Mouse (Mus musculus): ENCODE data around the gene Eng.

Gene Eng

DNA sequence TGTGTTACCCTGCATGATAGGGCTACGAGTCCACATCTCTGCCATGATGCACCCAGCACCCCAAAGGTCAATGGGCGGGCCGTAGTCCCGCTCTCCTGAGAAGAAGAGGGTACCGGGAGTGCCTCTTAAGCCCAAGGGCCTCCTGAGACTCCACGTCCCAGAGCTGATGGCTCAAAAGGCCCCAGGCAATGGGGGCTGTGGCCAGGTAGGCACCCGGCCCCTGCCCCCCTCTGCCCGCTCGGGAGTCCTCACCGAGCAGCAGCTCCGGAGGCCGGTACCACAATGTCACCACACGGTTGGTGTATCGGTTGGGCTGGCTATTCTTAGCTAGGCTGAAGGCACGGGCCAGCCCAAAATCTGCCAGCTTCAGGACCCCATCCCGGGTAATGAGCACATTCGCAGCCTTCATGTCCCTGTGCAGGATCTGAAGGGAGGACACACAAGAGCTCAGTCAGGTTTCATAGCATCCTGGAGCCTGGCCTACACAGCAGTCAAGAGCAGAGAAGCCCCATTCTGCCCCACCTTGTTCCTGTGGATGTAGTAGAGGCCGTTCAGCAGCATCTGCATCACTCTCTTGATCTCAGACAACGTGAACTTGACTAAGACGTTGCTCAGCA, 63.2 kb downstream of the Eng start:
- no peak for DNase-seq (ENCODE audit: low read depth, low spot score)

DNA sequence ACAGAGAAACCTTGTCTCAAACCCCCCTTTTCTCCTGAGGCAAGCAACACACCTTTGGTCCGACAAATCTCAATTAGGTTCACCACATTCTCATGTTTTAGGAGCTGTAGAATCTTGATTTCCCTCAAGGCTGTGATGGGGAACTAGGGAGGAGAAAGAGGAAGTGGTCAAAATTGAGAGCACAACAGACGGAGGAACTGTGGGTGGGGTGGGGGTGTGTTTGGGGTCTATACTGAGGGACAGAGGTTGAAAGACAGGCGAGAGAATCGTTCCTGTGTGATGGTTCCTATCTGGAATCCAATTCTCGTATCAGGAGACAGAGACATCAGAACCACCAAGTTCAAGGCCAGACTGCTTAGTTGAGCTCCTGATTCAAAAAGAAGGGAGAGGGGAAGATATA, 64.0 kb downstream of the Eng start:
- DNase-seq (ENCODE audit: low read depth, low spot score) = no peak

GRCm38 (mm10) chr2:32711301-32712056, 65.1 kb downstream of the Eng start:
- DNase-seq (ENCODE audit: low read depth, low spot score) = no peak

GRCm38 (mm10) chr2:32712108-32712551, 65.7 kb downstream of the Eng start:
- no peak for DNase-seq (ENCODE audit: low read depth, low spot score)

- DNase-seq (ENCODE audit: low read depth, low spot score) = peak; percentile 65
These were observed 66.2 kb downstream of the Eng start for GRCm38 (mm10) chr2:32712586-32712933.

GRCm38 (mm10) chr2:32712934-32713817, 66.8 kb downstream of the Eng start, which contains the start of gene Cdk9:
TSS of gene Cdk9 (minus strand) at chr2:32713076.
- peak; percentile 72 for DNase-seq (ENCODE audit: low read depth, low spot score)

GRCm38 (mm10) chr2:32714117-32714986, 68.0 kb downstream of the Eng start:
- no peak for DNase-seq (ENCODE audit: low read depth, low spot score)

- no peak for DNase-seq (ENCODE audit: low read depth, low spot score)
These were observed 68.6 kb downstream of the Eng start for GRCm38 (mm10) chr2:32714987-32715425.

DNA sequence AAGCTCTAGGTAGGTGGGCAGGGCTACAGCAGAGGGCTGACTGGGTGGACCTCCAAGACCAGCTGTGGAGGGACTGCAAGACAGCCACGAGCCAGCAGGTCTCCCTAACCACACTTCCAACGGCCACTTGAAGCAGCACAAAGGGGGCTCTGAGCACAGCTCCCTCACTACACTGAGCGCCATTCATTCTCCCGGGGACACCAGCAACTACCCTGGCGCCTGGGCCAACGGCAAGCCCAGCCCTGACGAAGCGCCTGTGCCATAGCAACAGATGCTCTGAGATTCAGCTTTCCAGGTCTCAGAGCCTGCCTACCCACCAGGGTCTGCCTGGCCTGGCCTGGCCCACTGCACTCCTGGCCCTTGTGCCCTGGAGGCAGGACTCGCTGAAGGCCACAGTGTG, 72.4 kb downstream of the Eng start:
- DNase-seq (ENCODE audit: low read depth, low spot score) = no peak

DNA sequence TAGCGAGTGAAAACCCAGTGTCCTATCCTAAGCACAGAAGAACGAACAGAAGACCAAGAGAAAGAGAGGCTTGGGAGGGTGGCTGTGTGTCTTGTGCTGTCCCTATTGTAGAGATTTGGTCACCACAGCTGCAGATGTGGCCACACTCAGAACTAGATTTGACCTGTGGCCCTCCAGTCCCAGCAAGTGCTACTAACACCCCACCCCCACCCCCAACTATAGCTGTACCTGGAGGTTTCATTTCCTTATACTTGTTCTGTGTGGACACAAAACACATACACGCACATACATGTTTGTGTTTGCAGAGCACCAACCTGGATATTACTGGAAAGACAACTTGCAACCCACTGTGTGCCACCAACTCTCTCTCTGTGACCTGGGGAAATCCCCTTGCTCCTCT, 73.7 kb downstream of the Eng start:
- DNase-seq (ENCODE audit: low read depth, low spot score) = no peak

DNA sequence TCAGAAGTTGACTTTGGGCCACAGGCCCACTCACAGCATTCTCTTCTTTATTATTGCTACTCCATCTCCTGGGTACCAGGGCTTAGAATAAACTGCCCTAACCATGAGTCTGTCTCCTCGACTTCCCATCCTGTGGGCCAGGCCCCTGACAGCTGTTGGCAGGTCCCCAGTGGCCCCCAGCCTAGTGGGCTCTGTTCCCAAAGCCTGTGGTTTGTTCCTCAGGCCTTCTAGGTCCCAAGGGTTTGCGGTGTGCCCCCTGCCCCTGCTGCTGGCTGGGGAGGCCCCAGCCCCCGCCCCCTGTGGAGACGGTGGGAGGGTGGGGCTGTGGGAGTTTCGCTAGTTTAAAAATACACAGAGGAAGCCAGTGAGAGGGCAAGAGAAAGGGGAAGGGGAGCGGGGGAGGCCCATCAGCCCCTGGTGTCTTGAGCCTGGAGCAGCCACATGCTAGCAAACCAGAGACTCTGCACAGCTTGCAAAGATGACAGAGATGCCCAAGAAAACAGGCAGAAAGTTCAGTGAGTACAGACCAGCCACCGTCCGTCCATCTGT, 74.4 kb downstream of the Eng start, which contains the start of gene Sh2d3c:
Gene Sh2d3c (plus strand): TSS at position 375 of the 549 bp plus-strand sequence.
- no peak for DNase-seq (ENCODE audit: low read depth, low spot score)

- DNase-seq (ENCODE audit: low read depth, low spot score) = no peak
These were observed 75.7 kb downstream of the Eng start for GRCm38 (mm10) chr2:32722046-32722445.

GRCm38 (mm10) chr2:32722581-32722980, 76.2 kb downstream of the Eng start:
- DNase-seq (ENCODE audit: low read depth, low spot score) = no peak

- no peak for DNase-seq (ENCODE audit: low read depth, low spot score)
These were observed 77.8 kb downstream of the Eng start for GRCm38 (mm10) chr2:32724149-32724548.

GRCm38 (mm10) chr2:32724832-32725790, 78.7 kb downstream of the Eng start:
- no peak for DNase-seq (ENCODE audit: low read depth, low spot score)

- peak; percentile 98 for DNase-seq (ENCODE audit: low read depth, low spot score)
These were observed 81.0 kb downstream of the Eng start for GRCm38 (mm10) chr2:32727435-32727834.

DNA sequence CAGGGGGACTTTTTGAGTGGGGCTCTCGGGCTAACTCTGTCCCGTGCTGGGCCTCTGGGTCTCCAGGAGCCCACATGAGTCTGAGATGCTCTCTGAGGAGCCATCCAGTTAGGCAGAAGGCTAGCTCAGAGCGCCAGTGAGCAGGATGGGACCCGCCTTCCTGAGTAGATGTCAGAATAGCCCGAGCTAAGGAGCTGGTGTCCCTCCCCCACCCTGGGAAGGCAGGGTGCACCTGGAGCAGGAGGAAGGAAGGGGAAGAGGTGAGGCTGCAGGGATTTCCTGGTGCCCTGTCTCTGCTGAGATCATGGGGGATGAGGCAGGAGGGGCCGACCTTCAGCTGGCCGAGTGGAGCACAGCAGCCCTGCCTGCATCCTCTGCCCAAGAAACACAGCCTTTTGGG, 82.1 kb downstream of the Eng start:
- no peak for DNase-seq (ENCODE audit: low read depth, low spot score)

DNA sequence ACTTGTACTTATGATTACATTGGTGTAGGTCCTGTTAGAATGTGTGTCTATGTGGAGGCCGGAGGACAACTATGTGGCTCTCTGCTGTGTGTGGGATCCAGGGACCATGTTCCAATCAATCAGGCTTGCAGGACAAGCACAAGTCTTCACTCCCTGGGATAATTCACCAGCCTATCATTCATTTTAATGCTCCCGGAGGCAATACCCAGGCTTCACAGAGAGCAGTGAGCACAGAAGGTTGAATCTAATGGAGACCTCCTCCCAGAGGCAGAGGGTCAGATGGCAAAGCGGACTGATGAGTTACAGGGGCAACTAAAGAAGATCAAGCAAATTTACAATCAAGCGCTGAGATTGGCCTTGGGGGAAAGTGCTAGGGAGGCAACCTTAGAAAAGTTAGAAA, 83.2 kb downstream of the Eng start:
- DNase-seq (ENCODE audit: low read depth, low spot score) = no peak

GRCm38 (mm10) chr2:32730854-32731253, 84.5 kb downstream of the Eng start:
- no peak for DNase-seq (ENCODE audit: low read depth, low spot score)

DNA sequence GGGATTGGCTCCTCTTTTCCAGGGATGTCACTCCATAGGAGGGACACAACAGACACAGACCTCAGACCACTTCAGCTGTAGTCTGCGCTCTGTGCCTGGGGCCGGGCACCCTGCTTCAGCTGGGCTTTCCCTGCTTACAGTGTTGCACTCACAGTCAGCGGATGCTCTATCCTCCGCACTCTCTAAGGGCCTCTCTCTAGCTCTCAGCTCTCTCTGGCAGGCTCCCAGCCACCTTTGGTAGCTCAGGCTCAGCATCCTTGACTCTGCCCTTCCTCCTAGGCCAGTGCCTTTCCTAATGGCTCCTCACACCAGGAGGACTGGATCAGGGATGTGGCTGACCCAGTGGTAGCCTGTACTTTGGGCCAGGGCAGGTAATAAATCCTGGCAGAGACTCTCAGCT, 85.5 kb downstream of the Eng start:
- no peak for DNase-seq (ENCODE audit: low read depth, low spot score)

Measured in WW6 (cell line).